Mouse (Mus musculus) forebrain, embryonic 13.5 days (tissue): Measurements from ENCODE around the gene Defb25. TPM values are rescaled to one million over a fixed set of nuclear protein-coding genes. Genes with fewer than 3 reads are reported as not detected.
A peak's percentile ranks its signal among the peaks of the same experiment; 100 is the strongest.

Experiments
- ATAC-seq: fragments of 200-750 bp; cut with Nextera tagmentation; 2 replicates; pipeline ENCODE4 v1.8.0; 2017
- H3K27ac ChIP-seq: fragments of 300-500 bp; sonication (generic); 2 replicates; pipeline ENCODE4 v1.5.1; 2015; ENCODE audit warnings: inconsistent platforms, mild to moderate bottlenecking, moderate library complexity
- H3K27me3 ChIP-seq: fragments of 300-500 bp; sonication (generic); 2 replicates; pipeline ENCODE4 v1.6.1; 2015; ENCODE audit warnings: mild to moderate bottlenecking, inconsistent platforms
- H3K36me3 ChIP-seq: fragments of 300-500 bp; sonication (generic); 2 replicates; pipeline ENCODE4 v1.6.1; 2015; ENCODE audit warnings: mild to moderate bottlenecking, inconsistent platforms; ENCODE audit not compliant: poor library complexity, severe bottlenecking
- H3K4me1 ChIP-seq: fragments of 300-500 bp; sonication (generic); 2 replicates; pipeline ENCODE4 v1.6.1; 2015; ENCODE audit warnings: inconsistent platforms
- H3K4me2 ChIP-seq: fragments of 300-500 bp; sonication (generic); 2 replicates; pipeline ENCODE4 v1.6.1; 2015; ENCODE audit warnings: inconsistent platforms, mild to moderate bottlenecking, moderate library complexity
- H3K4me3 ChIP-seq: fragments of 300-500 bp; sonication (generic); 2 replicates; pipeline ENCODE4 v1.5.1; 2015; ENCODE audit warnings: mild to moderate bottlenecking, inconsistent platforms
- H3K9ac ChIP-seq: fragments of 300-500 bp; sonication (generic); 2 replicates; pipeline ENCODE4 v1.6.1; 2015; ENCODE audit warnings: mild to moderate bottlenecking, inconsistent platforms
- H3K9me3 ChIP-seq: fragments of 300-500 bp; sonication (generic); replicated peaks from 2 replicates; pipeline ENCODE4 v1.6.1; 2016; ENCODE audit warnings: inconsistent platforms
- WGBS: fragments of 180-500 bp; shearing (Covaris S2); methylation state at CpG from one replicate; pipeline ENCODE4 v1.1.7; 2015; 5-methylcytosine and 5-hydroxymethylcytosine counted together
- polyA plus RNA-seq: library from polyadenylated mRNA; unstranded; fragments of >200 nt; fragmentation: Nextera tagmentation; extraction: Ambion mirVana; gene quantifications from 2 replicates; pipeline ENCODE4 v1.2.1, GENCODE M21; 2015

Gene Defb25
- polyA plus RNA-seq, 1 experiment from 2014 or later, result not detected

DNA sequence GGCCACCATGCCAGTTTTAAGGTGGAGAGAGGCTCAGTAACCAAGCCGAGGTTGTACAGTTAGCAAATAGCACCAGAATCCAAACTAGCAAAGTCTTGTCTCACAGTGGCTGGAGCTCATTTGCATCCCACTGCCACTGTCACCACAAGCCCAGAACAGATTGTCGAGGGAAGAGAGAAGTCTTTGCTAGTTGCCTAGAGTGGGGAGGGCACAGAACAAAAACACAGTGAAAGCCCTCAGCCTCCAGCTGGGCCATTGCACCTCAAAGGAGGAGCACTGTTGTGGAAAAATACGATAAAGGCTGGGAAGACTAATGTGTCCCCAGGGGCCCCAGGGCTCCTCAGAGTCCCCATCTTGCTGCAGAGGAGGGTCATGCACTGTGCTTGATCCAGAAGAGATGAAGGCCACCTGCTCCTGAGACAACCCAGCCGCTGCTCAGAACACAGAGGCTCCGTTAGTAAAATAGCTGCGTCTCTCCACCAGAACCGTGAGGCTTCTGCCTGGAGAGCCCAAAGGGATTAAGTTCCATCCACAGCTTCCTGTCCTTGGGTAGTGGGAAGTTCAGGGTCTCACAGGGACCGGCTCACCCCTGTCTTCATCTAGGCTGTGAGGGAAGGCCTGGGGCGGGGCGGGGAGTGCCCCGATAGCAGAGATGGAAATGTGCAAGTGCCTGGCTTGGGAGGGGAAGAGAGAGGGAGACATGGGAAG is 16.7 kb upstream of the Defb25 start:
- H3K36me3 ChIP-seq, result no peaks in the 10 kb centered on the region
- H3K4me1 ChIP-seq, result peaks cover 10% of the 10 kb centered on the region
- H3K4me2 ChIP-seq, result 0 out of 2 replicates have a peak overlapping the region, but pooled peaks have one; percentile 1
- no peak overlapping the region for H3K9ac ChIP-seq
- no peak for ATAC-seq
- no peaks in the 10 kb centered on the region for H3K27me3 ChIP-seq
- H3K4me3 ChIP-seq, result no peak overlapping the region
- WGBS, result 19% methylated on average over 11 of the region's 11 CpGs
- no peaks in the 10 kb centered on the region for H3K9me3 ChIP-seq
- no peak overlapping the region for H3K27ac ChIP-seq

- no peak overlapping the region for H3K4me3 ChIP-seq
- no peak for ATAC-seq
- no peak overlapping the region for H3K27ac ChIP-seq
- 69% methylated on average over 6 of the region's 6 CpGs for WGBS
- H3K9ac ChIP-seq, result no peak overlapping the region
- H3K9me3 ChIP-seq, result no peaks in the 10 kb centered on the region
- H3K27me3 ChIP-seq, result no peaks in the 10 kb centered on the region
- no peak overlapping the region for H3K4me2 ChIP-seq
- H3K36me3 ChIP-seq, result no peaks in the 10 kb centered on the region
- peaks cover 10% of the 10 kb centered on the region for H3K4me1 ChIP-seq
These were observed 16.0 kb upstream of the Defb25 start for GRCm38 (mm10) chr2:152638865-152639264.

DNA sequence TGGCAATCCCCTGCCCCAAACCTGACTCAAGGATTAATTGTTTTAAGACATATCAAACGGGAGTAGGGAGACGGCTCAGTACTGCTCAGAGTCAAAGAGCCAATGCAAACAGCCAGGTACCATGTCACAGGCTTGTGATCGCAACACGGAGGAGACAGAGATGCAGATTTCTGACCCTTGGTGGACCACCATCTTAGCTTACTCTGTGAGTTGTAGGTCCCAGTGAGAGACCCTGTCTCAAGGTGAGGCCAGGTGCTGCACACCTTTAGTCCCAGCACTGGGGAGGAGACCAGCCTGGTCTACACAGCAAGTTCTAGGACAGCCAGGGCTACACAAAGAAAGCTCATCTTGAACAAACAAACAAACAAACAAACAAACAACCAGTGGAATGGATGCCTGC is 14.5 kb upstream of the Defb25 start:
- Histone ChIP-seq H3K36me3 (no peaks in the 10 kb centered on the region), H3K4me1 (peaks cover 14% of the 10 kb centered on the region), H3K9ac (no peak overlapping the region), H3K27ac (no peak overlapping the region), H3K4me2 (no peak overlapping the region), H3K9me3 (no peaks in the 10 kb centered on the region), H3K4me3 (no peak overlapping the region), H3K27me3 (0 out of 2 replicates have a peak, but pooled peaks cover 4% of the 10 kb centered on the region)
- no peak for ATAC-seq
- WGBS, result 91% methylated on average over 4 of the region's 4 CpGs

GRCm38 (mm10) chr2:152637006-152637322 is 14.1 kb upstream of the Defb25 start:
- Histone ChIP-seq H3K27ac (no peak overlapping the region), H3K4me3 (no peak overlapping the region), H3K4me1 (peaks cover 14% of the 10 kb centered on the region), H3K36me3 (no peaks in the 10 kb centered on the region), H3K4me2 (no peak overlapping the region), H3K9me3 (no peaks in the 10 kb centered on the region), H3K27me3 (0 out of 2 replicates have a peak, but pooled peaks cover 4% of the 10 kb centered on the region), H3K9ac (no peak overlapping the region)
- no peak for ATAC-seq
- 92% methylated on average over 6 of the region's 6 CpGs for WGBS

DNA sequence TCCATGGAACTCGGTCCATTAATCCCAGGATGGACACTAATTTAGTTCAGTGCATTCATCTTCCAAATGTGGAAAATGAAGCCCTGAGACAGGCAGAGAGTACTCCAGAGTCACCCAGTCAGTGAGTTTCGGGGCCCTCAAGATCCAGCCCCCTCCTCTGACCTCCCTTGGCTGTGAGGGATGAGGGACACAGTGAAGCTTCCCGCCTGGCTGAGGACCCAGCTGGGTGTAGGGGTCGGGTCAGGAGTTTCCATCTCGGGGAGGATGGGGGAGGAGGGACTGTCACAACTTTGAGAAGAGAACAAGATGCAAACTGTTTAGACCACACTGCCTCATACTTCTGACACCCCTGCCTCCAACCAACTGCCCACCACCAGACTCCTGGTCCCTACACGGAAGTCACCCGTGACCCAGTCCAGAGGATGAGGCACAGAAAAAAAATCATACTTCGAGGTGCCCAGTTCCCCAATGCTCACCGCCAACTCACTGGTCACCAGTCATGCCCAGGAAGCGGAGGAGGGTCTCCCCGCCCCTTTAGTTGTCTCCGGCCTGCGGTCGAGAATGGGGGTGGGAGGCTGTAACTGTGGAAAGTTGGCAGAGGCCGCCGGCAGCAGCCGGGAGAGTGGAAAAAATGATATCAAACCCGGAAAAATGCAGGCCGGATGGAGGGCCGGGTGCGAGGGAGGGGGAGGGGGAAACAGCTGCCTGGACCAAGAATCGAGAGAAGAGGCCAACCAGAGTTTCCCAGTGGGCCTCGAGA is 13.6 kb upstream of the Defb25 start:
- WGBS, result 80% methylated on average over 23 of the region's 23 CpGs
- Histone ChIP-seq H3K36me3 (no peaks in the 10 kb centered on the region), H3K27ac (no peak overlapping the region), H3K27me3 (0 out of 2 replicates have a peak, but pooled peaks cover 4% of the 10 kb centered on the region), H3K4me1 (peaks cover 14% of the 10 kb centered on the region), H3K9ac (no peak overlapping the region), H3K9me3 (no peaks in the 10 kb centered on the region), H3K4me3 (no peak overlapping the region), H3K4me2 (no peak overlapping the region)
- ATAC-seq, result no peak

DNA sequence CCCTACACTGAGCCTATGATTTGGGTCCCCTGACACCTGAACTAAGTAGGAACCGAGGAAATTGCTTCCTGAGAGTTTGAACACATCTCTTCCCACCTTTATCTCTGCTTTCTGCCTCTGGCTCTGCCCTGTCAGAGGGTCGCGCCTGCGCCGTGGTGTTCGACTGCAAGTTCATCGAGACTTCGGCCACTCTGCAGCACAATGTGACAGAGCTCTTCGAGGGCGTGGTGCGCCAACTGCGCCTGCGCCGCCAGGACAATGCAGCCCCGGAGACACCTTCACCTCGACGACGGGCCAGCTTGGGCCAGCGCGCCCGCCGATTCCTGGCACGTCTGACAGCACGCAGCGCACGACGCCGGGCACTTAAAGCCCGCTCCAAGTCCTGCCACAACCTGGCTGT is 11.5 kb upstream of the Defb25 start:
- H3K27me3 ChIP-seq, result peaks cover 12% of the 10 kb centered on the region
- H3K9ac ChIP-seq, result no peak overlapping the region
- no peak overlapping the region for H3K27ac ChIP-seq
- 80% methylated on average over 29 of the region's 29 CpGs for WGBS
- H3K4me2 ChIP-seq, result no peak overlapping the region
- H3K9me3 ChIP-seq, result no peaks in the 10 kb centered on the region
- no peaks in the 10 kb centered on the region for H3K36me3 ChIP-seq
- peaks cover 8% of the 10 kb centered on the region for H3K4me1 ChIP-seq
- no peak for ATAC-seq
- no peak overlapping the region for H3K4me3 ChIP-seq

GRCm38 (mm10) chr2:152633334-152633733 is 10.5 kb upstream of the Defb25 start:
- no peak overlapping the region for H3K27ac ChIP-seq
- WGBS, result 56% methylated on average over 17 of the region's 17 CpGs
- peak overlapping the region; percentile 25 for H3K4me2 ChIP-seq
- H3K36me3 ChIP-seq, result no peaks in the 10 kb centered on the region
- no peak overlapping the region for H3K9ac ChIP-seq
- ATAC-seq, result no peak
- no peak overlapping the region for H3K4me3 ChIP-seq
- H3K27me3 ChIP-seq, result peaks cover 22% of the 10 kb centered on the region
- peaks cover 3% of the 10 kb centered on the region; the same call in 1 of the 2 replicates for H3K4me1 ChIP-seq
- H3K9me3 ChIP-seq, result no peaks in the 10 kb centered on the region

DNA sequence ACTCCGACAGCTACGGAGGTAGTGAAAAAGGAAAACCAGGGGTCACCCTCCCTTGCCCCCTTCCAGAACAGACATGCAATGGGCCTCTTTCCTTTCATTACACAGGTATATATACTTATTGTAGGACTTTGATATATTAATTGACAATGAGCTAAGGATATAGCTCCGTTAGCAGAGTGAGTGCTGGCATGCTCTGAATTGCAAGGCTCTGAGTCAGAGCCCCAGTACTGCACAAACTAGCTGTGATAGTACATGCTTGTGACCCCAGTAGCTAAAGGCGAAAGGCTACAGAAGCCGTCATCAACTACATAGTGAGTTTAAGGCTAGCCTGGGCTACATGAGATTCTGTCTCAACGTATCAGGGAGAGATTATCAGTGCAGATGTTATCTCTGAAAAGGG is 7.1 kb upstream of the Defb25 start:
- 85% methylated on average over 6 of the region's 6 CpGs for WGBS

DNA sequence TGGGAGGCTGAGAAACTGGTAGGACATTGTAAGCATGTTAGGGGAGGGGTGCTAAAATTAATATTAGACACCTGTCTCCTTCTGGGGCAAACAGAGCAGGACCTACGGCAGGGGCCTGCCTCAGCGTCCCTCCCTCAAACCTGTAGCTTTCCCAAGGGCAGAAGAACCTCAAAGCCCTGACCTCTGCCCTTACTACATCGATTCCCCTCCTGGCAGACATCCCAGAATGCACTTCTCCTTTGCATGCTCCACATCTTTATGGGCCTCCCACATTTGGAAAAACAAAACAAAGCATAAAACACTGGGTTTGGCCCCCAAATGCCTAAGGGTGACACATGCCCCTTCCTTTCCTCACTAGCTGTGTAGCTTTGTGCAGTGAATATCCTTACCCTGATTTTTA is 6.4 kb upstream of the Defb25 start:
- H3K36me3 ChIP-seq, result no peaks in the 10 kb centered on the region
- H3K4me3 ChIP-seq, result no peak overlapping the region
- peaks cover 54% of the 10 kb centered on the region for H3K27me3 ChIP-seq
- H3K4me1 ChIP-seq, result peaks cover 14% of the 10 kb centered on the region
- H3K9ac ChIP-seq, result no peak overlapping the region
- WGBS, result 76% methylated on average over 3 of the region's 3 CpGs
- no peak for ATAC-seq
- H3K27ac ChIP-seq, result no peak overlapping the region
- H3K4me2 ChIP-seq, result no peak overlapping the region
- no peaks in the 10 kb centered on the region for H3K9me3 ChIP-seq

More for the DNA sequence above, 7.1 kb upstream of the Defb25 start:
- ATAC-seq, result no peak
- H3K36me3 ChIP-seq, result no peaks in the 10 kb centered on the region
- no peak overlapping the region for H3K4me2 ChIP-seq
- H3K4me3 ChIP-seq, result no peak overlapping the region
- H3K9me3 ChIP-seq, result no peaks in the 10 kb centered on the region
- H3K27ac ChIP-seq, result no peak overlapping the region
- peaks cover 54% of the 10 kb centered on the region for H3K27me3 ChIP-seq
- H3K4me1 ChIP-seq, result peaks cover 14% of the 10 kb centered on the region
- H3K9ac ChIP-seq, result no peak overlapping the region

DNA sequence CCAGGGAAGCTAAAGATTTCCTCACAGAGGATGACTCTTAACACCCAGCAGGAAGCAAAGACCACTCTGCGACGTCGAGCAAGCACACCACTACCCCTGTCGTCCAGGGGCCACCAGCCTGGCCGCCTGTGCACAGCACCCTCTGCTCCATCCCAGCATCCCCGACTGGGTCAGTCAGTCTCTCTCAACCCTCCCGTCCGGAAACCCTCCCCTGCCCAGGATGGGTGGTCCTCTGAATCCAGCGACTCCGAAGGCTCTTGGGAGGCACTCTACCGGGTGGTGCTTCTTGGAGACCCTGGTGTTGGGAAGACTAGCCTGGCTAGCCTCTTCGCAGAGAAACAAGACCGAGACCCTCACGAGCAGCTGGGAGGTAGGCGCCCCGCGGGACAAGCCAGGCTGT is 5.2 kb upstream of the Defb25 start:
- ATAC-seq, result no peak
- Histone ChIP-seq H3K36me3 (no peaks in the 10 kb centered on the region), H3K4me2 (no peak overlapping the region), H3K9me3 (no peaks in the 10 kb centered on the region), H3K27me3 (peaks cover 51% of the 10 kb centered on the region), H3K4me1 (peaks cover 11% of the 10 kb centered on the region), H3K27ac (no peak overlapping the region), H3K9ac (no peak overlapping the region), H3K4me3 (no peak overlapping the region)
- WGBS, result 44% methylated on average over 17 of the region's 17 CpGs

DNA sequence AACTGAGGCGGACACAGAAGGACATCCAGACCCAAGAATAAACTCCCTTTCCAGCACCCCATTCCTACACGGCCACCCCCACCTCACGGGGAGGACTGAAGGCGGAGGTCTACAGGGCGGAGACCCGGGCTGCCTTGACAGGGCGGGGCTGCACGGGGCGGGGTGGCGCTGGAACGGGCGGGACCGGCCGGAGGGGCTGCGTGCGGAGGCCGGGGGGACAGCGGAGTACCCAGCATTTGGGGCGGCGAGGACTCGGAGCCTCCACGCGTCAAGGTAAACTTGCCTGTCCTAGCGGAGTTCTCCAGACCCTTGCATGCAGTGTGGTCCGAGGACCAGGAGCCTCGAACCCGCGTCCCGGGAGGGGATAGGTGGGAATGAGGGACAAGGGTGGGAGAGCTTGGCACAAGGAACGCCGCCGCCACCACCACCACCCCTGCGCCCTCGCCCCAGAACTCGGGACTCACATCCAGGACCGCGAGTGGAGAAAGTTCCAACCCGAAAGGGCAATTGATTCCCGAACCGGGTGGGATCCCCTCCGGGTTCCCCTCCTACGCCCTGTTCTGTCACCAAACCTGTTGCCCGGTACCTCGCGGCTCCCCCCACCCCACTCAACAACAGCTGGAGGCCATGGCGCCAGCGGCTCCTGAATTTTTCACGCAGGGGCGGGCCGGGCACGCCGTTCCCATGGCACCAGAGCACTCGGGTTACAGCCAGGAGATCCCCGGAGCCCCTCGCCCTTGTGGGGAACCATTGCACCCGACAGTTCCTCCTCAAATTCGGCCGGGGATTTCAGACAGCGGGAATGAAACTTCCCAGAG is 4.1 kb upstream of the Defb25 start, which contains the start of gene Rem1:
Gene Rem1 (plus strand): TSS at position 178 of the 818 bp plus-strand sequence.
- H3K36me3 ChIP-seq, result no peaks in the 10 kb centered on the region
- peaks cover 11% of the 10 kb centered on the region for H3K4me1 ChIP-seq
- WGBS, result 2% methylated on average over 59 of the region's 59 CpGs
- no peaks in the 10 kb centered on the region for H3K9me3 ChIP-seq
- peak within 1 kb of the TSS; percentile 41; the same call in 1 of the 2 replicates for H3K9ac ChIP-seq
- no peak within 1 kb of the TSS for H3K27ac ChIP-seq
- ATAC-seq, result no peak
- peak within 1 kb of the TSS; percentile 58 for H3K4me2 ChIP-seq
- H3K27me3 ChIP-seq, result peaks cover 51% of the 10 kb centered on the region
- H3K4me3 ChIP-seq, result peak within 1 kb of the TSS; percentile 35

DNA sequence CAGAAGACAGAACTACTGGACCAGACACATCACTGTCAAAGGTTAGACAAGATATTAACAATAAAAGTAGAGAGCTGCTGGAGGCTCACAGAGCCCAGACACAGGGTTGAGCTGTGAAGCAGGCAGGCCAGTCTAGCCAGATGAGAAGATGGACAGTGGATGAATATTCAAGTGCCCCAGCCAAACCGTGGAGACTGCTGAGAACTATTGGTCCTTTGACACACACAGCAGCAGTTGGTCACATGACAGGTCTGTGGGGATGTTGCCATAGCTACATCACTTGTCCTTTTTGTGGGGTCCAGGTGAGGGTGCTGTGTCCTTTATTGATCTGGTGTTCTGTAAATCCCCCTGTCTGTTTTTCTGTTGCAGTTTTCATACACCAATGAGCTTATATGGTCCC is 2.4 kb upstream of the Defb25 start:
- no peaks in the 10 kb centered on the region for H3K9me3 ChIP-seq
- WGBS, result 0% methylated on average over 1 of the region's 1 CpGs
- no peak overlapping the region for H3K4me2 ChIP-seq
- 0 out of 2 replicates have a peak, but pooled peaks have one; percentile 27 for ATAC-seq
- no peak overlapping the region for H3K27ac ChIP-seq
- peaks cover 50% of the 10 kb centered on the region for H3K27me3 ChIP-seq
- H3K36me3 ChIP-seq, result no peaks in the 10 kb centered on the region
- H3K4me1 ChIP-seq, result peaks cover 11% of the 10 kb centered on the region
- H3K9ac ChIP-seq, result no peak overlapping the region
- no peak overlapping the region for H3K4me3 ChIP-seq
